Mouse (Mus musculus): ENCODE measurements around the gene Tomm40. TPM values are rescaled to one million over a fixed set of nuclear protein-coding genes. Genes with fewer than 3 reads are reported as not detected.

Gene Tomm40
- total RNA-seq, 1 experiment = 342 TPM

DNA sequence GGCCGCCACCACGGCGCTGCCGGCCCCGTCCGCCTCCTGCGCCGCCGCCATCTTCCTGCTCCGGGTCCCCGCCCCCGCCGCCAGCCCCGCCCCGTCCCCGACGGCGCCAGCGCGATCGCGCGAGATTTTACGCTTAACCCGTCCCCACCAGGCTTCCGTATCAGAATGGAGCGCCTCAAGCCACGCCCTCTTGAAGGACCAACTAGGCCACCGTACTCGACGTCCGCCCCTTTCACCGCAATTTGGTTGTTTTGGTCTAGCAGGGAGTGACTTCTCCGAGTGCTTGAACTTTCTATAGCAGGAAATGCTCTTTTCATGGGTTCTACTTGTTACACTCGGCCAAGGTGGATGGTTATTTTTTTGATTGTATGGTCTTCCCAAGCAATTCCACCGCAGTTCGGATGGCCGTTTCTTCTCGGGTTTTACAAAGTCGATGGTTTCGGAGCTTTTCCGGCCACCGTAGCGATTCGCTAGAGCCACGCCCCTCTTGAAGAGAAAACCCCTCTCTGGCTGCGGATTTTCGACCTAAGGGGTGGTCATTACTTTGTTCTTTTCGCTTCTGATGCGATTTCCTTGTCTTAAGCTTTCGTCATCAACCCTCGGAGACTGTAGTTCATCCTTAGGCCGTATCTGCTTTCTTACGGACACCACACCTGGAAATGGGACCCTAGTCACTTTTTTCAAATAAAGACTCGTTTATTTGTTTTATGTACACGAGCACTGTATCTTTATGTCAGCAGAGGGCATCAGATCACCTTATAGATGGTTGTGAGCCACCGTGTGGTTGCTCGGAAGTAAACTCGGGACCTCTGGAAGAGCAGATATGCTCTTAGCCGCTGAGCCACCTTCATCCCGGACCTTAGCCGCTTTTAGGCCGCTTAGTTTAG, 50.0 kb downstream of the Tomm40 start, which contains the start of gene Clptm1:
Gene Clptm1 (minus strand): TSS at position 79 of the 887 bp plus-strand sequence.
- in situ Hi-C loops (cut with MboI; ENCODE audit: low sequenced_read_pairs in 2 of 2, unreplicated experiment in 2 of 2) = no loop called here

DNA sequence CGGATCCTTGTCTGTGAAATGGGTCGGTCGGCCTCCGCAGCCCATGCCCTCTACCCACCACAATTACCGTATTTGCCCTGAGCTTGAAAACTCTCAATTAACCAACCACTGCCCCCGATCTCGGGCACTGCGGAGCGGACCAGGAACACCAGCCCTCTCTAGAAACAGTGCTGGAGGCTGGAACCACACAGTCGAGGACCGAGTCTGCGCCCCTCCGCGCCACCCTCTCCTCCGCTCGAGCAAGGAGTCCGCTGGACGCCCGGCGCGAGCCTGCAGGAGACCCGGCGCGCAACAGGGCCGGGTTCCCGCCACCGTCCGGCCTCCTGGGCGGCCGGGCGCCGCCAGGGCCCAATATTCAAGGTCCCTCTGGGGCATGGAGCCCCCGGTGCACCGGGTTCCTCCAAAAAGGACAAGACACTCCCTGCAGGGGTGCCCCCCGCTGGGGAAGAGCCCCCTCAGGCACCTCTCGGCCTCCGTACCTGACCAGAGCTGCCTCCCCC, 50.7 kb downstream of the Tomm40 start:
- Histone ChIP-seq H3K36me3 (ENCODE audit: control insufficient read depth, insufficient read depth, low read length, poor library complexity, severe bottlenecking) (peaks cover 12% of the 10 kb centered on the region; the same call in 1 of the 2 replicates), H3K9me3 (ENCODE audit: control insufficient read depth, insufficient read depth, low read depth, low read length) (no peaks in the 10 kb centered on the region), H3K4me3 (ENCODE audit: insufficient read depth in 1 of 2, low read depth in 1 of 2, low read length in 2 of 2, poor library complexity in 1 of 2, severe bottlenecking in 1 of 2) (peak overlapping the region; percentile 86 to 97), H3K9ac (ENCODE audit: insufficient read depth, low read depth, low read length, poor library complexity, severe bottlenecking) (peak overlapping the region; percentile 96), H3K27ac (ENCODE audit: insufficient read depth, low read depth, low read length, poor library complexity, severe bottlenecking) (peak overlapping the region; percentile 48), H3K4me1 (ENCODE audit: control insufficient read depth in 2 of 2, insufficient read depth in 2 of 2, low read length in 2 of 2, poor library complexity in 1 of 2) (peaks cover 6 to 8% of the 10 kb centered on the region in 2 experiments; a peak in 3 of 4 replicates)
- no peak for TF ChIP-seq ZC3H11A (IDR thresholded peaks at IDR 0.05; ENCODE audit: borderline replicate concordance, low read depth, low read length)
- TF ChIP-seq ZNF384 (IDR thresholded peaks at IDR 0.05; ENCODE audit: low read depth, low read length) = no peak
- TF ChIP-seq CHD2 (IDR thresholded peaks at IDR 0.05; ENCODE audit: low read depth, low read length) = no peak
- TF ChIP-seq HCFC1 (IDR thresholded peaks at IDR 0.05; ENCODE audit: borderline replicate concordance, insufficient read depth, low read length) = no peak
- TF ChIP-seq MAFK (IDR thresholded peaks at IDR 0.05; ENCODE audit: insufficient read depth, low read depth, low read length) = no peak
- no peak for DNase-seq (ENCODE audit: low read depth, low spot score)
- in situ Hi-C loops (cut with MboI; ENCODE audit: low sequenced_read_pairs in 2 of 2, unreplicated experiment in 2 of 2) = no loop called here

More for the DNA sequence above, 50.0 kb downstream of the Tomm40 start, which contains the start of gene Clptm1:
- peak; percentile 97 for DNase-seq (ENCODE audit: low read depth, low spot score)
- TF ChIP-seq CHD2 (IDR thresholded peaks at IDR 0.05; ENCODE audit: low read depth, low read length) (peak; percentile 96), ZNF384 (IDR thresholded peaks at IDR 0.05; ENCODE audit: low read depth, low read length) (0 out of 2 replicates have a peak, but pooled peaks have one; percentile 40), HCFC1 (IDR thresholded peaks at IDR 0.05; ENCODE audit: borderline replicate concordance, insufficient read depth, low read length) (peak; percentile 75), ZC3H11A (IDR thresholded peaks at IDR 0.05; ENCODE audit: borderline replicate concordance, low read depth, low read length) (no peak), MAFK (IDR thresholded peaks at IDR 0.05; ENCODE audit: insufficient read depth, low read depth, low read length) (no peak)
- no peaks in the 10 kb centered on the region for H3K9me3 ChIP-seq (ENCODE audit: control insufficient read depth, insufficient read depth, low read depth, low read length)
- peaks cover 12% of the 10 kb centered on the region; the same call in 1 of the 2 replicates for H3K36me3 ChIP-seq (ENCODE audit: control insufficient read depth, insufficient read depth, low read length, poor library complexity, severe bottlenecking)
- peak within 1 kb of the TSS; percentile 96 for H3K9ac ChIP-seq (ENCODE audit: insufficient read depth, low read depth, low read length, poor library complexity, severe bottlenecking)
- H3K27ac ChIP-seq (ENCODE audit: insufficient read depth, low read depth, low read length, poor library complexity, severe bottlenecking) = peak within 1 kb of the TSS; percentile 65
- H3K4me1 ChIP-seq (ENCODE audit: control insufficient read depth in 2 of 2, insufficient read depth in 2 of 2, low read length in 2 of 2, poor library complexity in 1 of 2) = peaks cover 6 to 8% of the 10 kb centered on the region in 2 experiments; a peak in 3 of 4 replicates
- H3K4me3 ChIP-seq (ENCODE audit: insufficient read depth in 1 of 2, low read depth in 1 of 2, low read length in 2 of 2, poor library complexity in 1 of 2, severe bottlenecking in 1 of 2) = peak within 1 kb of the TSS; percentile 86 to 97

DNA sequence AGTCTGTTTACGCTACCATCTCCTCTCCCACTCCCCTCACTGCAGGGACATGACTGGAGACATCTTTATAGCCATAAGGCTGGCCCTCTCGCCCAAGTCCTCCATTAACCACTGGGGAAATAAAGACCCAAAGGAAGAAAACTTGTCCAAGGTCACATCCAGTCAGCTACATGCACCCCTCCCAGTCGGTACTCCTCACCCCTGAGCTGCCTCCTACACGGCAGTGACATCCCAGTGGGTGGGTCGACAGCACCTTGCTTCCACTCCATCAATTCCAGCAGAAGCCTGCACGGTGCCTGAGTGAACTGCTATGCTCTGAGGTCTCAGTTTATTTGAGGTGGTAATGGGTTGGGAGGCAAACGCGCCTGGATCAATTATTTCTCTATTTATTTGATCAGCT, 51.3 kb downstream of the Tomm40 start:
- Histone ChIP-seq H3K4me3 (ENCODE audit: insufficient read depth in 1 of 2, low read depth in 1 of 2, low read length in 2 of 2, poor library complexity in 1 of 2, severe bottlenecking in 1 of 2) (peak overlapping the region; percentile 86 to 97), H3K9ac (ENCODE audit: insufficient read depth, low read depth, low read length, poor library complexity, severe bottlenecking) (peak overlapping the region; percentile 96), H3K36me3 (ENCODE audit: control insufficient read depth, insufficient read depth, low read length, poor library complexity, severe bottlenecking) (peaks cover 12% of the 10 kb centered on the region; the same call in 1 of the 2 replicates), H3K9me3 (ENCODE audit: control insufficient read depth, insufficient read depth, low read depth, low read length) (no peaks in the 10 kb centered on the region), H3K4me1 (ENCODE audit: control insufficient read depth in 2 of 2, insufficient read depth in 2 of 2, low read length in 2 of 2, poor library complexity in 1 of 2) (peaks cover 4 to 7% of the 10 kb centered on the region in 2 experiments; a peak in 3 of 4 replicates), H3K27ac (ENCODE audit: insufficient read depth, low read depth, low read length, poor library complexity, severe bottlenecking) (no peak overlapping the region)
- no peak for DNase-seq (ENCODE audit: low read depth, low spot score)
- in situ Hi-C loops (cut with MboI; ENCODE audit: low sequenced_read_pairs in 2 of 2, unreplicated experiment in 2 of 2) = no loop called here
- TF ChIP-seq ZC3H11A (IDR thresholded peaks at IDR 0.05; ENCODE audit: borderline replicate concordance, low read depth, low read length) (no peak), CHD2 (IDR thresholded peaks at IDR 0.05; ENCODE audit: low read depth, low read length) (no peak), MAFK (IDR thresholded peaks at IDR 0.05; ENCODE audit: insufficient read depth, low read depth, low read length) (no peak)

DNA sequence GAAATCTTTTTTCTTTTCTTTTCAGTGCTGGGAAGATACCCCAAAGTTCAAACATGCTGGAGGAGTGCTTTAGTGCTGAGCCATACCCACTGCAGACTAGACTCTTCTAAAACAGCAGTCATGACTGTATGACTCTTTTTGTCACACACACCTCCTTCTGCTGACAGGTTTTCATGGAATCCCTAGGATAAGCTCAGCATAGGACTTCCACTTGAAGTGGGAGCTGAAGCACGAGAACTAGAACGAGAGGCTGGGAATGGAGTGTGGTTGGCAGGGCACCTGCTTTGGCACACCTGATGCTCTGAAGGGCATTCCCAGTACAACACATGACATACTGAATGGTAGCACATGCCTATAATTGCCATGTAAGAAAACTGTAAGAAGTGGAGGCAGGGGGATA, 62.6 kb downstream of the Tomm40 start:
- H3K36me3 ChIP-seq (ENCODE audit: control insufficient read depth, insufficient read depth, low read length, poor library complexity, severe bottlenecking) = peaks cover 30% of the 10 kb centered on the region
- no peak overlapping the region for H3K4me3 ChIP-seq (ENCODE audit: insufficient read depth in 1 of 2, low read depth in 1 of 2, low read length in 2 of 2, poor library complexity in 1 of 2, severe bottlenecking in 1 of 2)
- H3K9me3 ChIP-seq (ENCODE audit: control insufficient read depth, insufficient read depth, low read depth, low read length) = no peaks in the 10 kb centered on the region
- TF ChIP-seq ZNF384 (IDR thresholded peaks at IDR 0.05; ENCODE audit: low read depth, low read length) (no peak), ZC3H11A (IDR thresholded peaks at IDR 0.05; ENCODE audit: borderline replicate concordance, low read depth, low read length) (no peak), HCFC1 (IDR thresholded peaks at IDR 0.05; ENCODE audit: borderline replicate concordance, insufficient read depth, low read length) (no peak), CHD2 (IDR thresholded peaks at IDR 0.05; ENCODE audit: low read depth, low read length) (no peak), MAFK (IDR thresholded peaks at IDR 0.05; ENCODE audit: insufficient read depth, low read depth, low read length) (no peak)
- DNase-seq (ENCODE audit: low read depth, low spot score) = no peak
- no peak overlapping the region for H3K27ac ChIP-seq (ENCODE audit: insufficient read depth, low read depth, low read length, poor library complexity, severe bottlenecking)
- in situ Hi-C loops (cut with MboI; ENCODE audit: low sequenced_read_pairs in 2 of 2, unreplicated experiment in 2 of 2) = no loop called here
- no peak overlapping the region for H3K9ac ChIP-seq (ENCODE audit: insufficient read depth, low read depth, low read length, poor library complexity, severe bottlenecking)
- no peaks in the 10 kb centered on the region for H3K4me1 ChIP-seq (ENCODE audit: control insufficient read depth in 2 of 2, insufficient read depth in 2 of 2, low read length in 2 of 2, poor library complexity in 1 of 2)

Other genes with a start within 250 kb of the Tomm40 start
- 3.1 and 3.4 TPM in 2 replicates for gene Bloc1s3, start 207.1 kb downstream of the Tomm40 start, total RNA-seq (2012; rRNA removed)
- gene Trappc6a, start 207.0 kb downstream of the Tomm40 start, total RNA-seq (2012; rRNA removed) = 33.2 and 56.7 TPM in 2 replicates
- 0.54 and 0.79 TPM in 2 replicates for gene Nkpd1, start 197.6 kb downstream of the Tomm40 start, total RNA-seq (2012; rRNA removed)
- gene Ppp1r37, start 152.4 kb downstream of the Tomm40 start, total RNA-seq (2012; rRNA removed) = 25.3 and 37.7 TPM in 2 replicates
- 32.2 and 35.3 TPM in 2 replicates for gene Zfp296, start 138.2 kb downstream of the Tomm40 start, total RNA-seq (2012; rRNA removed)
- 42.1 and 54.2 TPM in 2 replicates for gene Gemin7, start 137.8 kb downstream of the Tomm40 start, total RNA-seq (2012; rRNA removed)
- gene Clasrp, start 111.0 kb downstream of the Tomm40 start, total RNA-seq (2012; rRNA removed) = 52.7 and 83.4 TPM in 2 replicates
- gene Relb, start 86.0 kb downstream of the Tomm40 start, total RNA-seq (2012; rRNA removed) = 13.9 and 15.1 TPM in 2 replicates
- 129 and 156 TPM in 2 replicates for gene Clptm1, start 50.4 kb downstream of the Tomm40 start, total RNA-seq (2012; rRNA removed)
- not detected in 2 replicates for gene Apoc2, start 37.5 kb downstream of the Tomm40 start, total RNA-seq (2012; rRNA removed)
- gene Gm44805, start 34.0 kb downstream of the Tomm40 start, total RNA-seq (2012; rRNA removed) = 0.48 TPM in 1 of 2 replicates, not detected in the other
- gene Apoc4, start 34.0 kb downstream of the Tomm40 start, total RNA-seq (2012; rRNA removed) = 0.27 and 0.48 TPM in 2 replicates
- gene Apoc1, start 22.8 kb downstream of the Tomm40 start, total RNA-seq (2012; rRNA removed) = 72.3 and 106 TPM in 2 replicates
- gene Apoe, start 16.2 kb downstream of the Tomm40 start, total RNA-seq (2012; rRNA removed) = 683 and 2,144 TPM in 2 replicates
- 241 and 392 TPM in 2 replicates for gene Nectin2, start 35.0 kb upstream of the Tomm40 start, total RNA-seq (2012; rRNA removed)
- 167 and 309 TPM in 2 replicates for gene Bcam, start 55.6 kb upstream of the Tomm40 start, total RNA-seq (2012; rRNA removed)
- gene Cblc, start 81.4 kb upstream of the Tomm40 start, total RNA-seq (2012; rRNA removed) = 3.5 and 6.6 TPM in 2 replicates
- 14.3 and 28.8 TPM in 2 replicates for gene Bcl3, start 107.3 kb upstream of the Tomm40 start, total RNA-seq (2012; rRNA removed)
- gene Gm19345, start 136.6 kb upstream of the Tomm40 start, total RNA-seq (2012; rRNA removed) = 0.36 and 1.1 TPM in 2 replicates
- 0.71 and 1.4 TPM in 2 replicates for gene Ceacam16, start 145.9 kb upstream of the Tomm40 start, total RNA-seq (2012; rRNA removed)
- 0.85 and 0.94 TPM in 2 replicates for gene Ceacam19, start 172.5 kb upstream of the Tomm40 start, total RNA-seq (2012; rRNA removed)
- 38.6 and 49.9 TPM in 2 replicates for gene Pvr, start 205.7 kb upstream of the Tomm40 start, total RNA-seq (2012; rRNA removed)
- gene Igsf23, start 235.3 kb upstream of the Tomm40 start, total RNA-seq (2012; rRNA removed) = 4.6 and 6.6 TPM in 2 replicates
- 3.7 and 4.9 TPM in 2 replicates for gene Ceacam20, start 250.0 kb upstream of the Tomm40 start, total RNA-seq (2012; rRNA removed)